Mouse (Mus musculus): Measurements from ENCODE around the gene Thap2.

Thap2 gene

DNA sequence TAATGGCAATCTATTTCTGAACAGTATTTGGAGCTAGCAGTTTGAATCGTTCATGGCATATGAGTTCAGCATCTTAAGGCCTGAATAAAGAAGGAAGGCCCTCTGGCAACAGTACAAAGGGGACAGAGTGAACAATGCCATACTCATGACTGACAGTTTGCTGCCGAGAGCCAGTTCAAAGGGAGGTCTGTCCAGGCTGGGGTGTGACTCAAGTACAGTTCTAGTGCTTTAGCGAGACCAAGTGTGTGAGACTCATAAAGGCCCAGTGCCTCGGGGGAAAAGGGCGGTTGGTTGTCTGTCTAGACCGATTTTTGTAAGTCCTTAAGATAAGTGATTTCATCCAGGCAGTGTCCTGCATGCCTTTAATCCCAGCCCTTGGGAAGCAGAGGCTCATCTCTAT lies 29.7 kb downstream of the Thap2 start:
- DNase-seq (ENCODE audit: low spot score in 2 of 2), result no peak

DNA sequence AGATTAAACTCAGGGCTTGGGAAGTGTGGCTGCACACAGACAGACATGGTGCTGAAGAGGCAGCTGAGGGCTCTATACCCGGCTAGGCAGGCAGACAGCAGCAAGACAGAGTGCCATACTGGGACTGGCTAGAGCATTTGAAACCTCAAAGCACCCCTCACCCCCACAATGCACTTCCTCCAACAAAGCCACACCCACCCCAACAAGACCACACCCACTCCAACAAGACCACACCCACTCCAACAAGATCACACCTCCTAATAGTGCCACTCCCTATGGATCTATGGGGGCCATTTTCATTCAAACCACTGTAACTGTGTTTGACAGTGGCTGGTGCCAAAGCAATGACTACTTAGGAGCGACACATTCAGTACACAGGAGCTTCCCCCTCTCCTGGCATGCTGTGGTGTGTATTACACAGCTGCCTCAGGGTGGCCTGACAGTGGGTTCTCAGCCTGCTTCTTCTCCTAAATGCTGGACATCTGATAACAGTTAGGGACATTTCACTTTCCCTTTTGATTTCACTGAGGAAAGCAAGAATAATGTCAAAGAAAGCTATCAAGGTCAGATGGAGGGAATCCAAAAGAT lies 33.3 kb downstream of the Thap2 start:
- no peak for DNase-seq (ENCODE audit: low spot score in 2 of 2)

DNA sequence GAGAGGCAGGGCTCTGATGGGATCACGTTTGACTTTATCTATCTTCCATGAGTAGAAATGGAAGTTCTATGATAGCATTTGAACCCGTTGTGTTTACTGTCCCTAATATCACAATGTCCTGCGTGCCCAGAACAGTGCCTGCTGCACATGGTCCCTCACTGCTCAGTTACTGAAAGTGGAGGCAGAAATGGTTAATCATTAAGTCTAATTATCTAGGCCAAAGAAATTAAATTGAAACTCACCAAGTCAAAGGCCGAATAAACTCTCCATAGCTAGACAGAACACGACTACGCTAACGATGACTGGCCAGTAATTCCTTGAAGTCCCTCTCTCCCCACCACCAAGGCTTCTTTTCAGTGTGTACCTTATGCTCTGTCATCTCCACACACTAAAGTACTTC lies 34.7 kb downstream of the Thap2 start:
- no peak for DNase-seq (ENCODE audit: low spot score in 2 of 2)

DNA sequence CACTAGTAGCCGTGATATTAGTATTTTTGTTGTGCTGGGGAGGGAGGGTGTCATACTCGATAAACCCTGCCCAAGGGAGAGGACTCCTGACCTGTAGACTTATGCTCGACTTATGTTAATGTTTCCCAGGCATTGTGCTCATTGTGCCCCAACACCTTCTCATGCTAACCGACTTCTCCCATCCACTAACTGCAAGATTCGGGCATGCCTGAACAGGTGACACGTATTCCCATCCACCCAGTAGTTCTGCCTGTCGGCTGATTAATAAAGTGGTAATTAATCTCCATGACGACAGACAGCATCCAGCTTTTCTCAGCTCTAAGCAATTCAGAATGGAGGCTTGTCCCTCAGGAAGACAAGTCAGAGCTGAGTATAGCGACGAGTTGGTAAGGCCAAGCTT lies 35.2 kb downstream of the Thap2 start:
- no peak for DNase-seq (ENCODE audit: low spot score in 2 of 2)

DNA sequence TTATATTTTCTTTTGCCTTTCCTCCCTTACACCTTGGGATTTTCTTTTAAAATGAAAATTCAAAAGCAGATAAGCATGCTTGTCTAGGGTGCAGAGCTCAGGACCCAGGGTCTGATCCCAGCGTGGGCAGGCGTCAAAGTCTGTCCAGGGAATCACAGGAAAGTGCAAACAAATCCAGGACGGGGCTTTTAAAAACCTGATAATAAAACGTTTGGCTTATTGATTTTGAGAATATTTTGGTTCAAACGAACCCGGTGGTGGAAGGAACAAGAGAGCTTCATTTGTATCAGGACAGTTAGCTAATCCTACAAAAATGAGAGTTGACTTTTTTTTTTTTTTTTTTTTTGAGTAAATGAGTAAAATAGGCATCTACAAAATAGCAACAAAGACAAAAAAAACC lies 36.1 kb downstream of the Thap2 start:
- no peak for DNase-seq (ENCODE audit: low spot score in 2 of 2)

DNA sequence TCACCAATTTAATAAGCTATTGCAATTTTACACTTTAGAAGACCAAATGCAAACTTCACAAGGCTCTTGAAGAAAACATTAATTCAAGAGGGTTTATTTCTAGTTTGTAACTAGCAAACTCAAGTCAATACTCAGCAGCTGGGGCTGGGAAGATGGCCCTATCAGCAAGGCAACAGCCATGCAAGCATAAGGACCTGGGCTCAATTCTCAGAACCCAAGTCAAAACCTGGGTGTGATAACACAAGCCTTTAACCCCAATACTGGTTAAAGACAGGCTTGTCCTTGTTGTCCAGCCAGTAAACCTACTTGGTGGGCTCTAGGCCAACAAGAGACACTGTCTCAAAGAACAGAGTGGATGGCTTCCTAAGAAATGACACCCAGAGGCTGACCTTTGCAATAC lies 37.8 kb downstream of the Thap2 start:
- DNase-seq (ENCODE audit: low spot score in 2 of 2), result no peak

DNA sequence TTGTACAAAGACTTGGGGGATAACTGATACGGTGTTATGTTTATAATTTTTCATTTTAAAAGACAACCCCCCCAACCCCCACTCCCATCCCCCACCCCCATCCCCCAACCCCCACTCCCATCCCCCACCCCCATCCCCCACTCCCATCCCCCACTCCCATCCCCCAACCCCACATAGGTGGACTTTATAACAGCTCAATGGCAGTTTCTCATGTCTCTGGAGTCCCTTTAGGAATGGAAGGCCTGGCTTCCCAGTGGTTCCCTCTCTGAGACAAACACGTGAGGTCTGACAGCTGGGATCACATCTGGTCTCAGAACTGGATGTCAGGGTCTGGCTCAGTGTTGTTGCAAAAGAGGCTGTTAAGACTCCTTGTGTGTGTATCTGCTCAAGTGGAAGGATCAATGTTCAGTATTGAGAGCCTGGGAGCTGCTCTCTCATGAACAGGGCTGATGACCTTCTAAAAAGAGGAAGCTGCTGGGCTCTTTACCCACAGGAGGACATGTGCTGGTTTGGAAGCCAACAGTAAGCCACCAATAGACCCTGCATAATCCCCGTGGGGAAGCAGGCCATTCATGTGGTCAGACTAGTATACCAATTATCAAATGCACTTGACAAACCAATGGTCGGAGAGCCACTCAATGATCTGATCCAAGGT lies 41.3 kb downstream of the Thap2 start:
- no peak for DNase-seq (ENCODE audit: low spot score in 2 of 2)

DNA sequence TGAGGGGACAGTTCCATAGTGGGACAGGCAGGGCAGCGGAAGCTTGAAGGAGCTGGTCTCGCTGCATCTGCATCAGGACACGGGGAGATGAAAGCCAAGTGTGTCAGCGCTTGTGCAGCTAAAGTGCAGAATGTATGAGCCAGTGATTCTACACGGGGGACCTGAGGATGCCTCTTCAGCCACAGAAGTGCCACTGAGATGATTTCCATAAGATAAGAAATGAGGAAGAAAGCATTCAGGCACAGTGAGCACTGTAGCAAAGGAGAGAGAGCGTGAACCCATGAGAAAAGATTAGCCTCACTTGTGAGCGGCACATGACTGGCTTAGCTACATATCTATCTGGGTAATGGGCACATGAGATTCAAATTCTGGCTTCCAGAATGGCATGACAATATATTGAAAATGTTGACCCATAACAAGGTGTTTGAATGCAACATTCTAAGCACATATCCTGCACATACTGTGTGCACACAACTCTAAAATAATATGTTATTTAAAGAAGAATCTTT lies 44.4 kb downstream of the Thap2 start:
- DNase-seq (ENCODE audit: low spot score in 2 of 2), result no peak

DNA sequence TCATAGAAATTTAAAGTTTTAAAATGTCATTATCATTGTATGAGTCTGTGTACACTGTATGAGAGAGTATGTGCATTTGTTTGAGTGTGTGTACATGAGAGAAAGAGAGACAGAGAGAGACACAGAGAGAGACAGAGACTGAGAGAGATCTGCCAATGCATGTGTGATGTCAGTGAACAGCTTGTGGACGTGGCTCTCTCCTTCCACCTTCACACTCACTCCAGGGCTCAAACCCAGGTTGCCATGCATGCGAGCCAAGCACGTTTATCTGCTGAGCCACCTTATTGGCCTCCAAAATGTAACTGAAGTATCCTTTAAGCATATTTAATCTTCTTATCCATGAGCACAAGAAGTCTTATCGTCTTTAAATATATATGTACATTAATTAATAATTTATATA lies 47.3 kb downstream of the Thap2 start:
- DNase-seq (ENCODE audit: low spot score in 2 of 2), result no peak

DNA sequence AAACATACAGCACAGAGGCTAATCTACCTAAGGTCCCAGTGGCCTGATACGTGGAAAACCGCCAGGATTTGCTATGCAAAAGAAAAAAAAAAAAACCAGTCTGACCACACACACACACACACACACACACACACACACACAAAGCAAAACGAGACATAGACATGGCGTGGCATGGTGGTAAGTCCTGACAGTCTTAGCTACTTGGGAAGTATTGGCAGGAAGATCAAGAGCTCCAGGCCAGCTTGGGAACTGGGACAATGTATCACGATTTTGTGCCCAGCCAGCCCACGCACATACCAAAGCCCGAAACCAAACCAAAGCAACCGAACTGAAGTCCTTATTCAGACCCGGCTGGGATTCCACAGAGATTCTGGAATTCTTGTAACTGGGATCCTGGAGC lies 50.7 kb downstream of the Thap2 start:
- DNase-seq (ENCODE audit: low spot score in 2 of 2), result no peak

DNA sequence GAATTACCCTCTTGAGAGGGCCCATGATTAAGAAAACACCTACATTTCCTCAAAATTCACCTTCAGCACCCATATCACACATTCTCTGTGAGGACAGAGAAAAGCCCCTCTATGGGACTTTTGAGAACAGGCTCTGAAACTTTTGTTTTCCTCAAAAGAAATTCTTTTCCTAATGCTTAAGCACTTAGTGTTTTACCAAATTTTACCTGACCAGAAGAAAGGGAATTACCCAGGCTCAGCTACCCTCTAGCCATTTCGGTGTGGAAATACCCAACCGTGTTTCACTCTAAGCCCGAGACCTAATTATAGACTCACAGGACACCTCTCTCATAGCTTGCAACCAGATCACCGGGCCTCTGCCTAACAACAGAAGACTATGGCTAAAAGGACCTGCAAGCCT lies 51.2 kb downstream of the Thap2 start:
- DNase-seq (ENCODE audit: low spot score in 2 of 2), result no peak

DNA sequence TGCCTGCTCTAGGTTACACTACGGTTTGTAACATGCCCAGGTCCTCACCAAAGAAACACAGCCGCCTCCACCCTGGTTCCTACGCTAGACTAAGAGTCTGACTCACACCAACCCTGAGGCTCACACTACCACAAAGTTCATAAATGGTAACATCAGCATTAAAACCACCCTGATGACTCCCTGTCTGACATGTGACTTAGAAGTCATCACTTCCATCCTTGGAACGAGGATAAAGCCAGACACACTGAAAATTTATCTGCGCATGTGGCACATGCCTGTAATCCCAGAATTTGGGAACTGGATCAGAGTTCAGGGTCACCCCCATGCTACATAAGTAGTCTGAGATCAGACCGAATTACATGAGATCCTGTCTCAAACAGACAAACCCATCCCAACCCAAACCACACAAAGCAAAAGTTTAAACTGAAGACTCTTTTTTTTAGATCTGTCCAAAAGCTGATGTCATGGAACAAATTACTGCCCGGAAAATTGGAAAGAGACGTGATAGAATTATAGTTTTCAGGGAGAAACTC lies 51.8 kb downstream of the Thap2 start:
- no peak for DNase-seq (ENCODE audit: low spot score in 2 of 2)

DNA sequence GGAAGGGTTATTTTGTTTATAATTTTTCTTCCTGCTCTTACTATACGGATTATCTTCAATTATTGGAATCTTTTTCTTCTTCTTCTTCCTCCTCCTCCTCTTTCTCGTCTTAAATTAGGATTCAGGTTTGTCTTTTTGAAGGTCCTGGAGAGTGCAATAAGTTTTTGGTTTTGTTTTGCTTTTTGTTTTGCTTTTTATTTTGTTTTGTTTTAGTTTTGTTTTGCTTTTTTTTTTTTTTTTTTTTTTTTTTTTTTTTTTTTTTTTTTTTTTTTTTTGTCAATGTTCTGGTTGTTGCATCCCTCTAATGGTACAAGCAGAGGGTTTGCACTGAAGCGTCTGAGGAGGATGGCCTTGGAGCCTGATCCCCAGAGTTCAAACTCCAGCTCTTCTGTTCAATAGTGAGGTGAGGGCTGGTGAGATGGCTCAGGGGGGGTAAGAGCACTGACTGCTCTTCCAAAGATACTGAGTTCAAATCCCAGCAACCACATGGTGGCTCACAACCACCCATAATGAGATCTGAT lies 55.2 kb downstream of the Thap2 start:
- DNase-seq (ENCODE audit: low spot score in 2 of 2), result no peak

DNA sequence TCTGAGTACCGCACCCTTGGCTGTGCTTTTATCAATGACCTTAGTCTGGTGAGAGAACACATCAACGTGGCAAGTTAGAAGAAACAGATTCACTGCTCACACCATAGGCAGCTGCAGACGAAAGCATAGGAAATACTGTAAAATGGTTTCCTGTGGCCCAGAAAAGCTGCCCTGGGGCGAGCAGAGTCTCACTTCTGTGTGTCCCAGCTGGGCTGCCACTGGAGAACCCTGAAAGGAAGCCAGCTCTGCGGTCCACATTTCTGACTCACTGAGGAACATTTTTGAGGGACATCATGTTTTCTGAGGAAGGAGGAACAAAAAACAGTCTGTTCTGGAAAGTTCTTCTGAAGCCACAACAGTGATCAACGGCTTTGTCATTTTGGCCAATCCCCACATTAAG lies 55.7 kb downstream of the Thap2 start:
- no peak for DNase-seq (ENCODE audit: low spot score in 2 of 2)

DNA sequence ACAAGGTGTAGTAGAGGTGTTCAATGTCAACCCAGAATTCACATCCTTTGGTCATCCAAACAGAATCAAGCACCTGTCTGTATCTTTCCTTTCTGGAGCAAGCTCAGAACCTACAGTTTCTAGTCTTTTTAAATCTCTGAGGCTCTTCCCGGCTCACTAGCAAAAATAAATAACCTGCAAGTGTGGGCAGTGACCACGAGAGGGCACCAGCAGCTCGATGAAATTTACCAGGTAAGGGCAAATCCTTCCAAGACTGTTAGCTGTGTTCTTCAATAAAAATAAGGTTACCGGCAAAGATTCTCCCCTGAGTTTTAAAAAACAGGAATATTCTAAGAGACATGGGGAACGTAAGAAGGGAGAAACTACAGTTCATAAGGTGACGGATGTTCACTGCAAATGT lies 60.9 kb downstream of the Thap2 start:
- DNase-seq (ENCODE audit: low spot score in 2 of 2), result peak; percentile 64 to 69

DNA sequence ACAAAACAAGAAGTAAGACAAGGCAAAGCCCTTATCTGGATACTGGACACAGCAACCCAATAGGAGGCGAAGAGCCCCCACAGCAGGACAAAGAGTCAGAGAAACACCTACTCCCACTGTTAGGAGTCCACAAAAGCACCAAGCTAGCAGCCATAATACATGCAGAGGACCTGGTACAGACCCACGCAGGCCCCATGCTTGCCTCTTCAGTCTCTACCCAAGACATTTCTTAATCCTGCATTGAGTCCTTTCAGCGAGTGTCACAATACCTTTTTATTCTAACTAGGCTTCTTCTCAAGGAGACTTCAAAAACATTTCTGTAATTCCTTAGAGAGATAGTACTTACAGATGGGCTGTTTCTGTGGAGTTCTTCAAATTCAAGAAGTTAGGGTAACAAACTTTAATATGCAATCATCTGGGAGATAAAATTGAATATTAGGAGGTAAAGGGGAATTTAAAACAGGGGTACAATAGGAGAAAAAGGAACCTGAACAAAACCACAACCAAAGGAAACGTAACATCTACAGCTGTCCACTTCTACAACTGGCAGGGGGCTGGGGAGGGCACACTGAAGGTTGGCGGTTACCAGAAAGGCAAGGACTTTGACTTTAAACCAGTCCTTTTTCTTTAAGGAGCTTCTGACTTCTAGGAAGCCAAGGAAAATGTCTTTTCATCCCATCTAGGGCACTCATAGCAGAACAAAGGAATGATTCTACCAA lies 62.8 kb downstream of the Thap2 start:
- DNase-seq (ENCODE audit: low spot score in 2 of 2), result no peak

Measured in frontal cortex, postnatal 36 days (tissue).